Mouse (Mus musculus): ENCODE results near the gene Hibadh. TPM values are rescaled to one million over a fixed set of nuclear protein-coding genes. Genes with fewer than 3 reads are reported as not detected.
"Not testable (repeated sequence)": the region's sequence is repeated elsewhere in the genome, so short reads cannot be mapped to it uniquely, and the experiment has no call there.

The Hibadh gene
- polyA plus RNA-seq, 1 experiment, result 41.2 TPM

- Histone ChIP-seq H3K27ac (ENCODE audit: insufficient read depth, low read depth, low read length) (no peak overlapping the region), H3K4me1 (ENCODE audit: control insufficient read depth, insufficient read depth, low read length) (peaks cover 13% of the 10 kb centered on the region), H3K4me3 (ENCODE audit: insufficient read depth, low read length) (no peak overlapping the region)
- no peak for TF ChIP-seq CTCF (IDR thresholded peaks at IDR 0.05; ENCODE audit: low read depth, low read length)
- no peak for TF ChIP-seq POLR2A (IDR thresholded peaks at IDR 0.05; ENCODE audit: borderline replicate concordance, low read depth, low read length)
Observed at GRCm38 (mm10) chr6:52673706-52674105, 33.5 kb upstream of the Hibadh start.

DNA sequence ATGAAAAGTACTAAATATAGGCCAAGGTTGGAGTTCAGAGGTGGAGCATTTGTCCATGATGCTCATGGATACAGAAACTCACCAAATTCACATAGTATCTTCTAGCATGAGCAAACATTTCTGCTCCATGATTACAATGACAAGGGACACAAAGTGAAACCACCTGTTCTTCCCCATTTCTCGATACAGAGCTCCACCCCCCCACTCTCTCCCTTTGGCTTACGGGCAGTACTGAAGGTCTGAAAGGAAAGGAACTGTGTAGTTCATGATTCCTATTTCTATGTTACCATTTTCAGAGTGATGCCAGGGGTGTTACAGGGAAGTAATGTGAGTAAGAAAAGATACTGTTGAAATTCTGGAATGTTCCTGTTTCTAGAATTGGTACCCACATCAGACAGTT is 32.4 kb upstream of the Hibadh start:
- Histone ChIP-seq H3K4me1 (ENCODE audit: control insufficient read depth, insufficient read depth, low read length) (peaks cover 11% of the 10 kb centered on the region), H3K27ac (ENCODE audit: insufficient read depth, low read depth, low read length) (no peak overlapping the region), H3K4me3 (ENCODE audit: insufficient read depth, low read length) (no peak overlapping the region)
- TF ChIP-seq POLR2A (IDR thresholded peaks at IDR 0.05; ENCODE audit: borderline replicate concordance, low read depth, low read length) (no peak), CTCF (IDR thresholded peaks at IDR 0.05; ENCODE audit: low read depth, low read length) (no peak)

DNA sequence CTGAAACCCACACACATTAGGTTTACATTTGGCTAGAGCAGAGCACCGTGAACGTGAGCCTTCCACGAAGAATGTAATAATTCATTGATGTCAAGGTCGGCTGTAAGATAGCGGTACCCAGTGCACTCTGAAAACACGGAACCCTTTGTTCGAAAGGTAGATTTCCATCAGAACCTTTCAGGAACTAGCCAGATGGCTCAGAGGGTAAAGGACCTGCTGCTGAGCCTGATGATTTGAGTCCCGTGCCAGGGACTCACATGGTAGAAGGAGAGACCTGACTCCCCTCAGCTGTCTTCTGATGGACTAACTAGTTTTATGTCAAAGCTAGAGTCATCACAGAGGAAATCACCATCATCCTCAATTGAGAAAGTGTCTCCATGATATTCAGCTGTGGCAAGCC is 31.6 kb upstream of the Hibadh start:
- no peak for TF ChIP-seq POLR2A (IDR thresholded peaks at IDR 0.05; ENCODE audit: borderline replicate concordance, low read depth, low read length)
- TF ChIP-seq CTCF (IDR thresholded peaks at IDR 0.05; ENCODE audit: low read depth, low read length), result no peak
- Histone ChIP-seq H3K27ac (ENCODE audit: insufficient read depth, low read depth, low read length) (no peak overlapping the region), H3K4me3 (ENCODE audit: insufficient read depth, low read length) (no peak overlapping the region), H3K4me1 (ENCODE audit: control insufficient read depth, insufficient read depth, low read length) (peaks cover 11% of the 10 kb centered on the region)

DNA sequence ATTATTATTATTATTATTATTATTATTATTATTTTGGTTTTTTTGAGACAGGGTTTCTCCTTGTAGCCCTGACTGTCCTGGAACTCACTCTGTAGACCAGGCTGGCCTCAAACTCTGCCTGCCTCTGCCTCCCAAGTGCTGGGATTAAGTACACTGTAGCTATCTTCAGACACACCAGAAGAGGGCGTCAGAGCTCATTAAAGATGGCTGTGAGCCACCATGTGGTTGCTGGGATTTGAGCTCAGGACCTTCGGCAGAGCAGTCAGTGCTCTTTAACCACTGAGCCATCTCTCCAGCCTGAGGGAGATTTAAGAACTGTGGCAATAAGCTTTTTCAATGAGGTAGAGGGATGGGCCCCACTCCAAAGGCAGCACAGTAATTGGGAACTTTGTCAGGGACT is 29.7 kb upstream of the Hibadh start:
- not testable (repeated sequence) for H3K4me1 ChIP-seq (ENCODE audit: control insufficient read depth, insufficient read depth, low read length); H3K27ac ChIP-seq (ENCODE audit: insufficient read depth, low read depth, low read length); H3K4me3 ChIP-seq (ENCODE audit: insufficient read depth, low read length)
- peak; percentile 42 for TF ChIP-seq CTCF (IDR thresholded peaks at IDR 0.05; ENCODE audit: low read depth, low read length)

- TF ChIP-seq CTCF (IDR thresholded peaks at IDR 0.05; ENCODE audit: low read depth, low read length) (no peak), POLR2A (IDR thresholded peaks at IDR 0.05; ENCODE audit: borderline replicate concordance, low read depth, low read length) (no peak)
- Histone ChIP-seq H3K4me3 (ENCODE audit: insufficient read depth, low read length) (no peak overlapping the region), H3K4me1 (ENCODE audit: control insufficient read depth, insufficient read depth, low read length) (peaks cover 4% of the 10 kb centered on the region; the same call in 1 of the 2 replicates), H3K27ac (ENCODE audit: insufficient read depth, low read depth, low read length) (no peak overlapping the region)
Observed at GRCm38 (mm10) chr6:52667641-52668040, 27.5 kb upstream of the Hibadh start.

DNA sequence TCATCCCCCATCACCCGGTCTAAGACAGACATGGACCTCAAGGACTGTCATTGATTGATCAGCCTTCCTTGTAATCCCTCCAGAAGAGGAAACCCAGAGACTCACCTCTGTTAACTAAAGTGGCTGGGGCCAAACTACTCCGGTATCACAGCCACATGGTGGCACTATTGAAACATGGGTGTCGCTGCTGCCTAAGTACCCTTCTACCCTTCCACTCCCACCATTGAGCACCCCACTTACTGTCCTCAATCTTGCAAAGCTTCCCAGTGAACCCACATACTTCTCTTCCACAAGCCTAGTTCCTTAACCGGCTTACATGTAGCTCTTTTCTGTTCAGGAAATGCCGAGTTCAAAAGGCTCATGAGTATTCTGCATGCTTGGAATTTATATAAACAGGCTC is 22.8 kb upstream of the Hibadh start:
- Histone ChIP-seq H3K4me3 (ENCODE audit: insufficient read depth, low read length) (no peak overlapping the region), H3K4me1 (ENCODE audit: control insufficient read depth, insufficient read depth, low read length) (peaks cover 2% of the 10 kb centered on the region; the same call in 1 of the 2 replicates), H3K27ac (ENCODE audit: insufficient read depth, low read depth, low read length) (no peak overlapping the region)
- TF ChIP-seq POLR2A (IDR thresholded peaks at IDR 0.05; ENCODE audit: borderline replicate concordance, low read depth, low read length) (no peak), CTCF (IDR thresholded peaks at IDR 0.05; ENCODE audit: low read depth, low read length) (peak; percentile 47; the same call in 1 of the 2 replicates)

DNA sequence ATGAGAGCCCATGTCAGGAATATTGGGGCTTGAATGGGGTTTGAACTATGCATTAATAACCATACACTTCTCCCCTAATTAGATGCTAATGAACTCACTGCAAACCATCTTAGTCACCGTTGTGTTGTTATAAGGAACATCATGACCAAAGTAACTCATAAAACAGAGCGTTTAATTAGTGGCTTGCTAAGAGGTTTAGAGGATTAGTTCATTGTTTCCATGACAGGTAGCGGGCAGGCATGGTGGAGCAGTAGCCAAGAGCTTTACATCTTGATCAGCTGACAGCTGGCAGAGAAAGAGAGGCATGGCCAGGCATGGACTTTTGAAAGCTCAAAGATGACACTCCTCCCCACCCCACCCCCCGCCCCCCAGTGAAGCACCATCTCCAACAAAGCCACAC is 15.1 kb upstream of the Hibadh start:
- Histone ChIP-seq H3K4me3 (ENCODE audit: insufficient read depth, low read length) (no peak overlapping the region), H3K27ac (ENCODE audit: insufficient read depth, low read depth, low read length) (no peak overlapping the region), H3K4me1 (ENCODE audit: control insufficient read depth, insufficient read depth, low read length) (no peaks in the 10 kb centered on the region)
- TF ChIP-seq POLR2A (IDR thresholded peaks at IDR 0.05; ENCODE audit: borderline replicate concordance, low read depth, low read length), result no peak
- no peak for TF ChIP-seq CTCF (IDR thresholded peaks at IDR 0.05; ENCODE audit: low read depth, low read length)

DNA sequence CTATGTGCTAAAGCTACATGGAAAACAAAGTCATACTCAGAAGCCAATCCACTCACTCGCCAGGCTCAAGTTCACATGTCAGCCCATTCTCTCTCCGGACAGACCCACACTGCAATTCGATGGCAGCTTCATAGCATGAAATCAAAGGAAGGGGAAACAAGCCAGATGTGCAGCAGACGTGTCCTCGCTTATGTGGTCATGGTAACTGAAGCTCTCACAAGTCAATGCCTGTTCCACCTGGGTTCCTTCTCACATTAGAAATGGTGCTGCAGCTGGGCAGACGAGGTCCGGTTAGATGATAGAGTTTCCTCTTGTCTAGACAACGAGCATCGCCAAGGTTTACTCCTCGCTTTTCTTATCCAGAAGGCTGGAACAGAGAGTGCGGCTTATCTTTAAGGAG is 8.6 kb upstream of the Hibadh start:
- Histone ChIP-seq H3K27ac (ENCODE audit: insufficient read depth, low read depth, low read length) (no peak overlapping the region), H3K4me3 (ENCODE audit: insufficient read depth, low read length) (no peak overlapping the region), H3K4me1 (ENCODE audit: control insufficient read depth, insufficient read depth, low read length) (peaks cover 3% of the 10 kb centered on the region; the same call in 1 of the 2 replicates)
- TF ChIP-seq POLR2A (IDR thresholded peaks at IDR 0.05; ENCODE audit: borderline replicate concordance, low read depth, low read length) (no peak), CTCF (IDR thresholded peaks at IDR 0.05; ENCODE audit: low read depth, low read length) (no peak)

GRCm38 (mm10) chr6:52648031-52648430 is 7.8 kb upstream of the Hibadh start:
- TF ChIP-seq POLR2A (IDR thresholded peaks at IDR 0.05; ENCODE audit: borderline replicate concordance, low read depth, low read length) (no peak), CTCF (IDR thresholded peaks at IDR 0.05; ENCODE audit: low read depth, low read length) (no peak)
- no peak overlapping the region for H3K27ac ChIP-seq (ENCODE audit: insufficient read depth, low read depth, low read length)
- H3K4me3 ChIP-seq (ENCODE audit: insufficient read depth, low read length), result no peak overlapping the region
- H3K4me1 ChIP-seq (ENCODE audit: control insufficient read depth, insufficient read depth, low read length), result peaks cover 3% of the 10 kb centered on the region; the same call in 1 of the 2 replicates

- Histone ChIP-seq H3K27ac (ENCODE audit: insufficient read depth, low read depth, low read length) (no peak overlapping the region), H3K4me1 (ENCODE audit: control insufficient read depth, insufficient read depth, low read length) (peaks cover 5% of the 10 kb centered on the region; the same call in 1 of the 2 replicates), H3K4me3 (ENCODE audit: insufficient read depth, low read length) (no peak overlapping the region)
- TF ChIP-seq CTCF (IDR thresholded peaks at IDR 0.05; ENCODE audit: low read depth, low read length) (no peak), POLR2A (IDR thresholded peaks at IDR 0.05; ENCODE audit: borderline replicate concordance, low read depth, low read length) (no peak)
Observed at GRCm38 (mm10) chr6:52645926-52646325, 5.7 kb upstream of the Hibadh start.

DNA sequence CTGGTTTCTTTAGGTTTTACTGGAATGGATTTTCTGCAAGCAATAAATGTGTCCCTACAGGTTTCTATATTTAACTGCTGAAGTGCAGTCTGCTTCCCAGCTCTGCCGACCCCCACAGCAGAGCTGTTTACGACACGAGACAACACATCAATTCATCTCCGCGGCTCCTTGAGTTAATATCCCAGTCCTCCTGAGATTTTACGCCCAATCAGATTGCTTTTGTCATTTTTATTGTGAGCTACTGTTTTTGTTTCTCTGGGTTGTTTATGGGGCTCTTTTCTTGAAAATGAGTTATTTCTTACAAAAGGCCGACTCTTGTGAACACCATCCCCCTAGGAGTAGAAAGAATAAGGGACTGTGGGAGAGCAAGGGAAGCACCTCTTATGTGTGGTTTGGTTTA is 2.0 kb upstream of the Hibadh start:
- Histone ChIP-seq H3K4me3 (ENCODE audit: insufficient read depth, low read length) (no peak overlapping the region), H3K4me1 (ENCODE audit: control insufficient read depth, insufficient read depth, low read length) (peaks cover 10% of the 10 kb centered on the region), H3K27ac (ENCODE audit: insufficient read depth, low read depth, low read length) (no peak overlapping the region)
- no peak for TF ChIP-seq POLR2A (IDR thresholded peaks at IDR 0.05; ENCODE audit: borderline replicate concordance, low read depth, low read length)
